Mouse (Mus musculus) embryonic facial prominence, embryonic 14.5 days (tissue): ENCODE measurements around the gene Dctn1. TPM values are rescaled to one million over a fixed set of nuclear protein-coding genes. Genes with fewer than 3 reads are reported as not detected.

Experiments used
- ATAC-seq: fragments of 200-750 bp; cut with Nextera tagmentation; 2 replicates; pipeline ENCODE4 v1.8.0; 2017; ENCODE audit warnings: low read depth, moderate number of reproducible peaks, moderate TSS enrichment
- DNase-seq: peaks from one replicate; pipeline ENCODE4 v3.0.0-alpha.2; 2015; ENCODE audit warnings: low spot score
- H3K27ac ChIP-seq: fragments of 300-500 bp; sonication (generic); replicated peaks from 2 replicates; pipeline ENCODE4 v1.5.1; 2014; ENCODE audit warnings: low read depth, mild to moderate bottlenecking, low read length, moderate library complexity
- H3K27me3 ChIP-seq: fragments of 300-500 bp; sonication (generic); replicated peaks from 2 replicates; pipeline ENCODE4 v1.6.1; 2014; ENCODE audit warnings: low read length; ENCODE audit not compliant: control insufficient read depth, insufficient read depth
- H3K36me3 ChIP-seq: fragments of 300-500 bp; sonication (generic); 2 replicates; pipeline ENCODE4 v1.6.1; 2014; ENCODE audit warnings: low read length, mixed read lengths; ENCODE audit not compliant: control insufficient read depth, insufficient read depth
- H3K4me1 ChIP-seq: fragments of 300-500 bp; sonication (generic); 2 replicates; pipeline ENCODE4 v1.6.1; 2014; ENCODE audit warnings: antibody characterized with exemption, low read length; ENCODE audit not compliant: control insufficient read depth, insufficient read depth
- H3K4me2 ChIP-seq: fragments of 300-500 bp; sonication (generic); 2 replicates; pipeline ENCODE4 v1.6.1; 2014; ENCODE audit warnings: low read depth, mild to moderate bottlenecking, low read length, moderate library complexity, mixed read lengths
- H3K4me3 ChIP-seq: fragments of 300-500 bp; sonication (generic); 2 replicates; pipeline ENCODE4 v1.5.1; 2014; ENCODE audit warnings: low read depth, mild to moderate bottlenecking, low read length
- H3K9ac ChIP-seq: fragments of 300-500 bp; sonication (generic); 2 replicates; pipeline ENCODE4 v1.6.1; 2014; ENCODE audit warnings: low read depth, mild to moderate bottlenecking, low read length, moderate library complexity, mixed read lengths
- H3K9me3 ChIP-seq: fragments of 300-500 bp; sonication (generic); 2 replicates; pipeline ENCODE4 v1.6.1; 2016; ENCODE audit warnings: low read length; ENCODE audit not compliant: control insufficient read depth
- WGBS: fragments of 180-500 bp; shearing (Covaris S2); extraction: QIAGEN DNeasy Blood & Tissue Kit; methylation state at CpG from one replicate; pipeline ENCODE4 v1.1.7; 2014; 5-methylcytosine and 5-hydroxymethylcytosine counted together
- polyA plus RNA-seq: library from polyadenylated mRNA; unstranded; fragments of >200 nt; fragmentation: Nextera tagmentation; extraction: Ambion mirVana; gene quantifications from 2 replicates; pipeline ENCODE4 v1.2.1, GENCODE M21; 2014

The Dctn1 gene
- polyA plus RNA-seq = 84.5 and 101 TPM in 2 replicates

GRCm38 (mm10) chr6:83165607-83166242 is at the start of gene Dctn1:
Gene Dctn1, plus strand, starts transcription at chr6:83165920.
- Histone ChIP-seq H3K27ac (peak within 1 kb of the TSS; percentile 84), H3K4me1 (peaks cover 24% of the 10 kb centered on the region), H3K27me3 (peaks cover 20% of the 10 kb centered on the region), H3K9ac (peak within 1 kb of the TSS; percentile 87), H3K4me3 (peak within 1 kb of the TSS; percentile 86), H3K4me2 (peak within 1 kb of the TSS; percentile 82), H3K9me3 (no peaks in the 10 kb centered on the region), H3K36me3 (no peaks in the 10 kb centered on the region)
- WGBS = 1% methylated on average over 37 of the region's 58 CpGs
- DNase-seq = peak; percentile 96
- peak; percentile 89 for ATAC-seq

- H3K9me3 ChIP-seq = no peaks in the 10 kb centered on the region
- 0 out of 2 replicates have a peak overlapping the region, but pooled peaks have one; percentile 77 for H3K27ac ChIP-seq
- WGBS = 73% methylated on average over 11 of the region's 11 CpGs
- H3K27me3 ChIP-seq = no peaks in the 10 kb centered on the region
- peak overlapping the region; percentile 85 for H3K9ac ChIP-seq
- ATAC-seq = no peak
- DNase-seq = no peak
- H3K4me1 ChIP-seq = peaks cover 19% of the 10 kb centered on the region
- peaks cover 27% of the 10 kb centered on the region for H3K36me3 ChIP-seq
- H3K4me2 ChIP-seq = peak overlapping the region; percentile 74
- peak overlapping the region; percentile 60 for H3K4me3 ChIP-seq
Measured at GRCm38 (mm10) chr6:83116373-83117164, 49.2 kb upstream of the Dctn1 start.

GRCm38 (mm10) chr6:83117165-83117438 is 48.6 kb upstream of the Dctn1 start:
- Histone ChIP-seq H3K9ac (no peak overlapping the region), H3K9me3 (no peaks in the 10 kb centered on the region), H3K36me3 (peaks cover 27% of the 10 kb centered on the region), H3K4me3 (no peak overlapping the region; the same call in 1 of the 2 replicates), H3K27ac (no peak overlapping the region), H3K27me3 (no peaks in the 10 kb centered on the region), H3K4me1 (peaks cover 19% of the 10 kb centered on the region), H3K4me2 (no peak overlapping the region)
- 79% methylated on average over 4 of the region's 4 CpGs for WGBS
- ATAC-seq (no peak), DNase-seq (no peak)

GRCm38 (mm10) chr6:83117616-83118015 is 48.1 kb upstream of the Dctn1 start:
- no peak overlapping the region for H3K4me3 ChIP-seq
- no peak for DNase-seq
- H3K4me2 ChIP-seq = no peak overlapping the region
- H3K9ac ChIP-seq = no peak overlapping the region
- peaks cover 27% of the 10 kb centered on the region for H3K36me3 ChIP-seq
- H3K4me1 ChIP-seq = peaks cover 24% of the 10 kb centered on the region
- ATAC-seq = no peak
- WGBS = 88% methylated on average over 12 of the region's 13 CpGs
- no peaks in the 10 kb centered on the region for H3K27me3 ChIP-seq
- H3K27ac ChIP-seq = no peak overlapping the region
- no peaks in the 10 kb centered on the region for H3K9me3 ChIP-seq

GRCm38 (mm10) chr6:83118369-83118768 is 47.4 kb upstream of the Dctn1 start:
- no peak overlapping the region for H3K4me2 ChIP-seq
- peaks cover 28% of the 10 kb centered on the region for H3K4me1 ChIP-seq
- WGBS = 75% methylated on average over 11 of the region's 11 CpGs
- no peak overlapping the region for H3K4me3 ChIP-seq
- peaks cover 27% of the 10 kb centered on the region for H3K36me3 ChIP-seq
- ATAC-seq = no peak
- H3K9ac ChIP-seq = no peak overlapping the region
- H3K27ac ChIP-seq = no peak overlapping the region
- no peak for DNase-seq
- no peaks in the 10 kb centered on the region for H3K9me3 ChIP-seq
- H3K27me3 ChIP-seq = no peaks in the 10 kb centered on the region

- no peak for ATAC-seq
- Histone ChIP-seq H3K9me3 (no peaks in the 10 kb centered on the region), H3K27ac (peak overlapping the region; percentile 39; the same call in 1 of the 2 replicates), H3K4me1 (peaks cover 32% of the 10 kb centered on the region), H3K9ac (0 out of 2 replicates have a peak overlapping the region, but pooled peaks have one; percentile 87), H3K4me3 (peak overlapping the region; percentile 70; the same call in 1 of the 2 replicates), H3K4me2 (peak overlapping the region; percentile 64; the same call in 1 of the 2 replicates), H3K27me3 (no peaks in the 10 kb centered on the region), H3K36me3 (peaks cover 32% of the 10 kb centered on the region)
- DNase-seq = no peak
- 83% methylated on average over 14 of the region's 14 CpGs for WGBS
Measured at GRCm38 (mm10) chr6:83118825-83119733, 46.6 kb upstream of the Dctn1 start.

GRCm38 (mm10) chr6:83119734-83120051 is 46.0 kb upstream of the Dctn1 start:
- Histone ChIP-seq H3K4me2 (peak overlapping the region; percentile 64; the same call in 1 of the 2 replicates), H3K27ac (peak overlapping the region; percentile 39; the same call in 1 of the 2 replicates), H3K9ac (peak overlapping the region; percentile 87; the same call in 1 of the 2 replicates), H3K4me3 (peak overlapping the region; percentile 70; the same call in 1 of the 2 replicates), H3K27me3 (no peaks in the 10 kb centered on the region), H3K9me3 (no peaks in the 10 kb centered on the region), H3K4me1 (peaks cover 33% of the 10 kb centered on the region), H3K36me3 (peaks cover 32% of the 10 kb centered on the region)
- WGBS = 75% methylated on average over 7 of the region's 7 CpGs
- DNase-seq (no peak), ATAC-seq (no peak)
